8 mouse cellular contexts compared by ENCODE assay signal in the genomic region with DNA sequence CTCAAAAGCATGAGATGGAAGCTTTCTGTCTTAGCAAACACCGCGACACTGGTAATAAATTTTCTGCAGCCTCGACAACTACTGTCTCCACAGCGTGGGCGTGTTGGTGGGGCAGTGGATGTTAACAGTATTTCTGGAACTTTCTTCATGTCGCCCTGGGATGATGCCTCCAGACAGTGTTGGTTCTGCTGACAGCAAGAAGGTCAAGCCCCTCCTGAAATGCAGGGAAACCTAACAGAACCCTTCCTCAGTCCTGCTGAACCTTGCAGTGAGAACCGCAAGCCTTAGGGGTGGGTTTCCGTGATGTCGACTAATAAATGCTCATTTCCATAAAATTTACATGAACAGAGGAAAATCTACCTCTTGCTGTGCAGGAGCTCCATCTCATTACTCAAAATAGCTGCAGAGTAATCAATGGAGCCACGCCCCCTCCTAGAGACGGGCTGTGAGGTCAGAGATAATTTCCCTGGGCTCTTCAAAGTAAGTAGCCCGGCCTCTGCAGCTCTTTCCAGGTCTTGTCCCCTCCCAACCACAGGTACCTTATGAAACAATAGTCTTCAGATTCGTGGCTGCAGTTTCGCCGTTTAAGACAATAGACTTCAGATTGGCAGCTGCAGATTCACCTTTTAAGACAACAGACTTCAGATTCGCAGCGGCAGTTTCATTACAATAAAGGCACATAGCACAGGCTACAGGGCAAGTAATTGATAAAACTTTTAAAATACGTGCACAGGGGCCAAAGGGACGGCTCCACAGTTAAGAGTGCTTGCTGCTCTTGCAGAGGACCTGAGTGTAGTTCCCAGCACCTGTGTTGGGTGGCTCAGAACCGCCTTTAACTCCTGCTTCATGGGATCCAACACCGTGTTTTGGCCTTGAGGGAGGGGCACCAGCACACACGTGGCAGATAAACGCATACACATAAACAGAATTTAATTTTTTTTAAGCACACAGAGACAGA.
DNase-seq lines count a peak whose midpoint lies in the region; ATAC-seq lines count a peak whose summit lies in the region.

No protein-coding gene starts in this region.

- H3K9me3 ChIP-seq in liver, embryonic 12.5 days (replicated peaks): no peaks in the 10 kb centered on the region
- no peaks in the 10 kb centered on the region for H3K9me3 ChIP-seq in neural tube, embryonic 11.5 days (ENCODE audit: control insufficient read depth, low read length)

- no peaks in the 10 kb centered on the region for H3K4me1 ChIP-seq in liver, embryonic 12.5 days
- H3K4me1 ChIP-seq in neural tube, embryonic 11.5 days (ENCODE audit: control insufficient read depth, insufficient read depth, low read length): no peaks in the 10 kb centered on the region

- H3K36me3 ChIP-seq in liver, embryonic 12.5 days: no peaks in the 10 kb centered on the region
- H3K36me3 ChIP-seq in neural tube, embryonic 11.5 days (ENCODE audit: control insufficient read depth, insufficient read depth, low read length): no peaks in the 10 kb centered on the region

- peak overlapping the region; percentile 31 for H3K4me2 ChIP-seq in liver, embryonic 12.5 days
- H3K4me2 ChIP-seq in neural tube, embryonic 11.5 days (ENCODE audit: low read depth): peak overlapping the region; percentile 35

- H3K27me3 ChIP-seq in liver, embryonic 12.5 days (replicated peaks): no peaks in the 10 kb centered on the region
- no peaks in the 10 kb centered on the region for H3K27me3 ChIP-seq in neural tube, embryonic 11.5 days (ENCODE audit: control insufficient read depth, insufficient read depth, low read length)

- H3K9ac ChIP-seq in liver, embryonic 12.5 days: no peak overlapping the region
- H3K9ac ChIP-seq in neural tube, embryonic 11.5 days (ENCODE audit: low read length): peak overlapping the region; percentile 35; the same call in 1 of the 2 replicates

- DNase-seq in layer of hippocampus, adult 11-12 months (ENCODE audit: low spot score): peak; percentile 22
- no peak for DNase-seq in layer of hippocampus, adult 9-10 months (ENCODE audit: low spot score)
- peak; percentile 57 to 67 for DNase-seq in cerebellum, postnatal 25 days
- peak; percentile 3 to 5 for DNase-seq in heart, adult 9 months (ENCODE audit: low spot score in 2 of 2)
- peak; percentile 73 to 77 for DNase-seq in kidney, adult 8-10 months
- DNase-seq in neural tube, embryonic 11.5 days (ENCODE audit: low spot score): peak; percentile 77
- DNase-seq in thymus, postnatal 4 days: peak; percentile 28

- ATAC-seq in liver, embryonic 12.5 days: peak; percentile 44; the same call in 1 of the 2 replicates
- no peak; the same call in 1 of the 2 replicates for ATAC-seq in neural tube, embryonic 11.5 days (ENCODE audit: insufficient read depth, low FRiP score, low TSS enrichment)

- WGBS in liver, embryonic 12.5 days (ENCODE audit: insufficient replicate concordance): 44% methylated on average over 23 of the region's 23 CpGs
- WGBS in neural tube, embryonic 11.5 days: 56% methylated on average over 23 of the region's 23 CpGs

- no peak overlapping the region for H3K27ac ChIP-seq in liver, embryonic 12.5 days
- no peak overlapping the region for H3K27ac ChIP-seq in neural tube, embryonic 11.5 days (ENCODE audit: low read depth, low read length)

- H3K4me3 ChIP-seq in liver, embryonic 12.5 days: peak overlapping the region; percentile 21; the same call in 1 of the 2 replicates
- peak overlapping the region; percentile 6; the same call in 1 of the 2 replicates for H3K4me3 ChIP-seq in neural tube, embryonic 11.5 days (ENCODE audit: low read depth, low read length)
